Mouse (Mus musculus) layer of hippocampus, adult 9-11 months (tissue): ENCODE data around the gene Mup9.
"Not testable (repeated sequence)": the region's sequence is repeated elsewhere in the genome, so short reads cannot be mapped to it uniquely, and the experiment has no call there.

Experiments
- DNase-seq: peaks from one replicate; pipeline ENCODE4 v3.0.0; 2022

The Mup9 gene

DNA sequence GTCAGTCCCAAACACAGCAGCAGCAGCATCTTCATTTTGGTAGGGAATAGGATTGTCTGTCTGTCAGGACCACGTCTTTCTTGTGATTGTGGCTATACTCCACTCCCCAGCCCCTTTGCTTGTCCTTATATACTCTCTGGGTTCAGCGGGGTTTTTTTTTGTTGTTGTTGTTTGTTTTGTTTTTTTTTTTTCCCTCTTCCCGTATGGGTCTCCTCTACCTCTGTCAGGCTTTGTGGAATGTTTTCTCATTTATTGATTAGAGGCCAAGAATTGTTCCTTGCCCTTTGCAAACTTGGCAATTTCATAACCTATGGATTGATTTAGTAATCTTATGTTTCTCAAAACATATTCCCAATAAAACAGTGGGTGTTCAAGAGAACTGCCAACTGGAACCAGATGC is at the start of gene Mup9:
Gene Mup9 (minus strand): TSS at position 101 of the 400 bp plus-strand sequence.
- DNase-seq = not testable (repeated sequence)
